Mouse (Mus musculus) CD4-positive helper T cell, adult 2 months (primary cell): ENCODE data around the gene Cxcl17.
"Not testable (repeated sequence)": the region's sequence is repeated elsewhere in the genome, so short reads cannot be mapped to it uniquely, and the experiment has no call there.

Source experiments
- DNase-seq: peaks from one replicate; pipeline ENCODE4 v3.0.0-alpha.2; 2012; ENCODE audit warnings: low read depth, missing footprints, low spot score

Cxcl17 gene

DNA sequence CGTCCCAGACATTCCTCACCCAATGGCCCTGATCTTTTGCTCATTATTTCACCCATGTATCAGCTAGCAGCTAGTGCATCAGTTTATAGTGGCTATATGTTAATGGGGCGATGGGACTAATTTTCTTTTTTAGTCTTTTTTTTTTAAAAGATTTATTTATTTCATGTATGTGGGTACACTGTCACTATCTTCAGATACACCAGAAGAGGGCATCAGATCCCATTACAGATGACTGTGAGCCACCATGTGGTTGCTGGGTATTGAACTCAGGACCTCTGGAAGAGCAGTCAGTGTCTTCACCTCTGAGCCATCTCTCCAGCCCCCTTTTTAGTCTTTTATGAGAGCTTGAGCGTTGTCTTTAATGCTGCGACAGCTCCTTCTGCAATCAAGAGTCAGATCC is 13.7 kb upstream of the Cxcl17 start:
- DNase-seq, result not testable (repeated sequence)

GRCm38 (mm10) chr7:25424429-25424828 is 11.7 kb upstream of the Cxcl17 start:
- DNase-seq, result peak; percentile 75

GRCm38 (mm10) chr7:25422286-25422841 is 9.7 kb upstream of the Cxcl17 start:
- no peak for DNase-seq

GRCm38 (mm10) chr7:25419943-25420342 is 7.3 kb upstream of the Cxcl17 start:
- no peak for DNase-seq

DNA sequence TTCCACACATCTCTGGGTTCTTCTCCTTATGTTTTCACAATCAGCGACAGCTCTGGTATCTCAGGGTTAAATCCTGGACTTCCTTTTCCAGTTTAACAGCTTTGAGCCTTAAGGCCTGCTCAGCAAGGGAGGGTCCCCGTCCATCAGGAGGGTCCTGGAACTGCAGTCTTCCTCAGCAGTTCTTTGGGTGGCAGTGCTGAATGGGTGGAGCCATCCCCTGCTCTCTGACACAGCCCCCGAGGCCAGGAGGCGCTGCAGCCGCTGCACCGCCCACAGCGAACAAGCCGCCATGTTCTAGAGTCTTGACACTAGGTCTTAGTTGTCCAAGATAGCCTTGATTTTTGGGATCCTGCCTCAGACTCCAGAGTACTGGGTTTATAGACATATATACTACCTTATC is 6.8 kb upstream of the Cxcl17 start:
- no peak for DNase-seq

DNA sequence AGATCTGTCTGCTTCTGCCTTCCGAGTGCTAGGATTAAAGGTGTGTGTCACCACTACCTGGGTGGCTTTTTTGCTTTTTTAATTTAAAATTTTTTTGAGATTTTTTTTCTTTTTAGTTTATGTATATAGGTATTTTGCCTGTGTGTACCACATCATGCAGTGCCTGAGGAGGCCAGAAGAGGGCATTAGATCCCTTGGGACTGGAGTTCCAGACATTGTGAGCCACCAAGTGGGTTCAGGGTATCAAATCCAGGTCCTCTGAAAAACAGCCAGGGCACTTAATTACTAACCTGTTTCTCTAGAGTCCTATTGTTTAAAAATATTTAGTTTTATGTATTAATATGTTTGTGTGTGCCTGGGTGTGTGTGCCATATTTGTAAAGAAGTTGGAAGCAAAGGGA is 4.9 kb upstream of the Cxcl17 start:
- DNase-seq, result no peak

GRCm38 (mm10) chr7:25411861-25412260 is 825 bp downstream of the Cxcl17 start:
- DNase-seq, result no peak

DNA sequence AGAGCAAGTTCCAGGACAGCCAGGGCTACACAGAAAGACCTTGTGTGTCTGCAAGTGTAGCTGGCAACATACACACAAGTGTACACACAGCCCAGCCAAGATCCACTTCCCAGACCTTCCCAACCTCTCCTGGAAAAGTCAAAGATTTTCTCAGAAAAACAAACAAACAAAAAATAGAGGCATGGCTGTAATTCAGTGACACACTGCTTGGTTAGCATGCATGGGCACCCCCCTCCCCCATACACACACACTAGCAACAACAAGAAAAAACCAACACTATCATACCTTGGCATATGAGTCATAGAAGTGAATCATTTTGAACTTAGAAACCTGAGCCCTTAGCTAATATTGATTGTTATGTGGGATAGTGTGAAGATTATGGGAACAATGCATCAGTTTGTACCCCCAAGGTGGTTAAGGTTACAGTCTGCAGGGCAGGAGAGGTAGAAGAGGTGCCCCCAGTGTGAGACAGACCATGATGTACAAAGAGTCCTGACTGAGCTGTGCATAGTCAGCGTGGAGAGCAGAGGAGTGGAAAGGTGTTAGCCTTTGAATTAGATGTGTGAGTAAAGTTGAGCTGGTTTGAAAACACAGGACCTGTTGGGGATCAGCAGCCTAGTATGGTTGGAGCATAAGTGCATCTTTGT is 1.6 kb downstream of the Cxcl17 start:
- DNase-seq, result no peak

GRCm38 (mm10) chr7:25409114-25409760 is 3.4 kb downstream of the Cxcl17 start:
- peak; percentile 34 for DNase-seq

DNA sequence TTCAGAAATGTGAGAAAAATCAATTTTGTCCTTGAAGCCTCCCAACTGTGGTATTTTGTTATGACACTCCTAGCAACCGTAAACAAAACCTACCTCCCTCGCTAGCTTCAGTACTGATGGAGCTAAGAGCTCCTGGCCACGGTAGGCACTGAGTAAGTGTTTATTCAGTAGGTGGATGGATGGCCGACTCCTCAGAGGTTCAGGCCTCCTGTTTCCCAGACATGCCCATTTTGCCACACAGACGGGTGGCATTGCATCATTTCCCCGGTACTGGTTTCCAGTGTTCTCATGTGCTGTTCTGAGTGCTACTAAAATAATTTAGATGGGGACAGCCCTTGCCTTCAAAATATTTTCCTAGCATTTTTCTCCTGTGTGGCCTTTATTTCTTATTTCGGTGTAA is 6.2 kb downstream of the Cxcl17 start:
- DNase-seq, result no peak

GRCm38 (mm10) chr7:25402671-25403101 is 10.0 kb downstream of the Cxcl17 start:
- DNase-seq, result peak; percentile 51

DNA sequence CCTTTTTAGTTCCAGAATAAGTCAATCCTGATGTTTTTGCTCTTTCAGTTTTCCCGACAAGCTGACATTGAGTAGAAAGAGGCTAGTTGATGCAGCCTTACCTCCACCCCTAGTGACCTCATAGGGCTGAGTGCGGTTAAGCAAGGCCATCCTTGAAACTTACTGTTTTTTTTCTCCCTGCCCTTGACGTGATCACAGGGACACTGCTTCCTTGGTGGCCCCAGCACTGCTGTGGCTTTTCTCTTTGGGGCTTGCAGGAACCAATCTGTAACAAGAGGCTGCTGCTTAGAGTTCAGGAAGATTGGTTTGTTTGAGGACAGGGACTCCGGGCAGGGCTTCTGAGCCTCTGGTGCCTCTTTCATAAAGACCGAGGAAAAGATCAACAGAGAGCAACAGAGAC is 10.7 kb downstream of the Cxcl17 start:
- DNase-seq, result no peak

DNA sequence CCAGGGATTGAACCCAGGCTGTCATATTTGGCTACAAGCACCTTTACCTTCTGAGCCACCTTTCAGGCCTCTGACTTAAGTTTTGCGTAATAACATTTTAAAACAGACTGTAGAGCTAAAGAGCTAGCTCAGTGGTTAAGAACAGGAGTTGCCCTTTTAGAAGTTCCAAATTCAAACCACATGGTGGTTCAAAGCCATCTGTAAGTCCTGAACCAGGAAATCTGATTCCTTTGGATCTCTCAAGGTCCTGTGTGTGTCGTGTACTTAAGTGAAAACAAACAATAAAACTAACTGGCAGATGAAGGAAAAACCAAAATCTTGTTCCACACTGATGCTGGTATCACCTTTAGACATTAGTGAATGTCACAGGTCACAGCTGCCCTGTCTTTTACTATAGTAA is 11.1 kb downstream of the Cxcl17 start:
- DNase-seq, result no peak

- not testable (repeated sequence) for DNase-seq
These were observed 13.7 kb downstream of the Cxcl17 start for GRCm38 (mm10) chr7:25399028-25399427.

DNA sequence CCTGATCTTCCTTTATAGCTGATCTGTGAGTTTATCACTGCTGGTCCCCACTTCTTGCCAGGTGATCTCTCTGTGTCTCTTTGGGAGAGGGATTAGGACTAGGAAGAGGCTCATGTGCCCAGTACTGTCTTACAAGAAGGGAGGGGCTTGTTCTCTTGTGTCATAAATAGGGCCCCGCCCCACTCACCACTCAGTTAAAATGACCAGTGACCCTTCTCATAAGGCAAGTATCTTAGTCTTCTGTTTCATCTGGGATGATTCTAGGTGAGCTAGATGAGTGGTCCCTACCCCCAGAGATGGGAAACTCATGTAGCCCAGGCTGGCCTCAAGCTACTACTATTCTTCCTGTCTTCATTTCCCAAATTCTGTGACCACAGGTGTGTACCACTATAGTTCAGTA is 14.1 kb downstream of the Cxcl17 start, which contains the start of gene Lipe:
Gene Lipe (minus strand): TSS at position 101 of the 400 bp plus-strand sequence.
- no peak for DNase-seq

DNA sequence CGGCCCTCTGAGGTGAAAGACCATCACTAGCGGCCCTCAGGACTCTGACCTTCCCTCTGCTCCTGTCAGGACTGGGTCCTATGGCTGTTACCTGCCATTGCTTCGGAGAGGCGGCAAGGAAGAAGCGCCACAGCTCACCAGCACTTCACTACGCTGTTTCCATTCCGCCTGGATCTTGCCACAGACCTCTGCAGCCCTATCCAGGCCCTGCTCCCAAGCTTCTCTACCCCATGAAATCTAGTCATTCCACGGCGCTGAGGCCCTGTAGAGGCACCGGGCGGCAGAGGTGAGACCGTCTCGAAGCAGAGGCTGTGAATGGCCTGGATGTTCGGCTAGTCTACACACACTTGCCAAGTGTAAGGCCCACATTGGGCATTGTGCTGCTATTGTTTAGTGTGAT is 16.1 kb downstream of the Cxcl17 start:
- DNase-seq, result no peak

- DNase-seq, result peak; percentile 94
These were observed 16.8 kb downstream of the Cxcl17 start for GRCm38 (mm10) chr7:25395558-25396521.

DNA sequence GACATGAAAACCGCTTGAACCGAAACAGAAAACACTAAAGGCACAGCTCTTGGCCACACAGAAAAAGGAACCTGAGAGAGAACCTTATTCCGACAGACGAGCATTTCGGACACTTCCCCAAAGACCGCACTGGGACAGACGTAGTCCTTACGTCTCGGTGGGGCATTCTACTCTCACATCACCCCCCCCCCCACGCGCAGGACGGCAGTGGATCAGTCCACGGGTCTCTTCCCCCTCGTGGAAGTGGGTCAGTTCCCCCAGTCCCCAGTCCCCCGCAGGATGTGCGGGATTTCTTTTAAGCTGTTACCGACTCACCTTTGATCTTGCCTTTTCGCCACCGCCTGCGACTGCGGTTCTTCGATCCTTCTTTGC is 17.5 kb downstream of the Cxcl17 start:
- no peak for DNase-seq

- DNase-seq, result no peak
These were observed 17.9 kb downstream of the Cxcl17 start for GRCm38 (mm10) chr7:25394754-25395153.

DNA sequence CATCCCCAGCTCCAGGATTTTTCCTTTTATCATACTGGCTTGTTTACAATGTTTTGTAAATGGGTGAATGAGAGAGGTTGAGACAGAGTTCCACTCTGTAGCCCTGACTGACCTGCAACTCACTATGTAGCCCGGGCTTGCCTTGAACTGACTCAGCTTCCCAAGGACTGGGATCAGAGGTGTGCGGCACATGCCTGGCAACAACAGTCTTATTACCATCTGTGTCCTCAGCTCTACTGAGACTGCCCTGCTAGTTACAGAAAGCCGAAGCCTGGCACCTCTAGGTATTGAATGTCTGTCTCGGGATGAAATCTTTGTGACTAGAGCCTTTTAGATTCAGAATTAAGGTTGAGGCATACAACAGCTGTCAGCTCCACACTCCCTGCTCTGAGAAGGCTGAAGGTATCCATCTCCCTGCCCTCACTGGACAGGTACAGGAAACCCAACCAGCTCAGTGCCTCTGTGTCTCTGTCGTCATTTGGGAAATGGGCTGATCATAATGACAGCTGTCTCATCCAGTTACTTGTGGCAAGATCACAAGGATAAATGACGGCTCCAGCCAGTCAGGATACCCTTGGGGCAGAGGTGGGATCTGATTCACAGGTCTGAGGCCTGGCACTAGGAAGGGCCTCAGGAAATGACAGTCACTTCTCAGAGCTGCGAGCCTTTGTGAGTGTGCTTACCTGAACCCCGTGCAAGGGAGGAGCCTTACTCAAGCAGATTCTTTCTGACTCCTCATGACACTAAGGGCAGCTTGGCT is 19.1 kb downstream of the Cxcl17 start:
- no peak for DNase-seq

DNA sequence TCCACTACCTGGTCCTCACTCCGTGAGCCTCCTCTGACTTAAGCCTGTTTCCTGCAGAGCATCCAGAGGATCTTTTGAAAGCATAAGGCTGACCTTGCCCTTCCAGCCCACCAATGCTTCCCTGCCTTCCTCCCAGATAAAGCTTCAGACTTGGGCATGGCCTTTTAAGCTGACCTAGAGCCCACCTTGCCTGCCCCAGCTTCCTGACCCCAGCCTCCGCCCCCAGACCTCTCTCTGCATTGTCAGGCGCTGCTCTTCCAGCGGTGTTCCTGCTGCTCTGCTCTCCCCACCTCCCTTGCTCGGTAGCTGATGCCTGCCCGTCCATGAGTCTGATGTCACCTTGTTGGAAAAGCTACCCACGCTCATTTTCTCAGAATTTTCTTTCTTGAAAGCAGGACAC is 19.8 kb downstream of the Cxcl17 start:
- DNase-seq, result no peak
